Mouse (Mus musculus): ENCODE measurements around the gene Csnk1e. TPM values are rescaled to one million over a fixed set of nuclear protein-coding genes. Genes with fewer than 3 reads are reported as not detected.
"Not testable (repeated sequence)": the region's sequence is repeated elsewhere in the genome, so short reads cannot be mapped to it uniquely, and the experiment has no call there.

Gene Csnk1e
- polyA plus RNA-seq, 1 experiment, result 6.7 TPM

DNA sequence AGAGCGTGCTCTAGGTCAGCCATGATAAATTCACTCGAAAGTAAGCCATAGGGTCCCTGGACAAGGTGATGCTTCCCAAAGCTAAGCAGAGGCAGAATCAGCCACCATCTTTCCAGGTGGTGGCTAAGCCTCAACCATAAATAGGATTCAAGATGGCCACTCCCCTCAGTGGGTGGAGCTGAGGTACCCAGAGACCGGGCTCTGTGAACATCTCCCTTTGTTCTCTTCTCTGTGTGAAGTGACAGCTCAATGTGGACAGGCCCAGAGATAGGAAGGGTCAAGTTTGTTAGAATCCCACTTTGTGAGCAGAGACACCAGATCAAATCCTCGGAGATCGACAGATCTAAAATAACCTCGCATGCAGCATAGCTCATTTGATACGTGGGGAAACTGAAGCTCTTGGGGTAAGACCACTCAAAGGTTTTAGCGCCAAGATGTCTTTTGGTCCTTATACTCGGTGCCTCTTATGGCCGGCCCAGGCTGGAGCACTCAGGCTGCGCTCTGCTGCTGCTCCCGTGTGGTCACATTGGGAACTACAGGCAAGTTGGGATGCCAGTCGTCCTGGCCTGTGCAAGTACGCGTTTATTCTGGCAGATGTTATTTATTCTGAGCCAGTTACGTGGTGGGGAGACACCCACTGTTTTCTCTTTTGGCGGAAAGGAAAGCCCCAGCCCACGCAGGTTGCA, 11.4 kb upstream of the Csnk1e start:
- H3K27me3 ChIP-seq (ENCODE audit: control insufficient read depth, insufficient read depth, low read length), result no peaks in the 10 kb centered on the region
- H3K27ac ChIP-seq (ENCODE audit: control insufficient read depth, insufficient read depth, low read depth, low read length), result no peak overlapping the region
- peak overlapping the region; percentile 48 for H3K4me3 ChIP-seq (ENCODE audit: control insufficient read depth, low read depth, low read length)
- TF ChIP-seq POLR2A (IDR thresholded peaks at IDR 0.05; ENCODE audit: control insufficient read depth, low read depth, low read length), result no peak
- TF ChIP-seq CTCF (IDR thresholded peaks at IDR 0.05; ENCODE audit: control insufficient read depth, insufficient read depth, insufficient replicate concordance, low read depth, low read length), result peak; percentile 98
- H3K36me3 ChIP-seq (ENCODE audit: control insufficient read depth, insufficient read depth, low read length), result no peaks in the 10 kb centered on the region
- peaks cover 9% of the 10 kb centered on the region for H3K4me1 ChIP-seq (ENCODE audit: control insufficient read depth, insufficient read depth, low read length)

DNA sequence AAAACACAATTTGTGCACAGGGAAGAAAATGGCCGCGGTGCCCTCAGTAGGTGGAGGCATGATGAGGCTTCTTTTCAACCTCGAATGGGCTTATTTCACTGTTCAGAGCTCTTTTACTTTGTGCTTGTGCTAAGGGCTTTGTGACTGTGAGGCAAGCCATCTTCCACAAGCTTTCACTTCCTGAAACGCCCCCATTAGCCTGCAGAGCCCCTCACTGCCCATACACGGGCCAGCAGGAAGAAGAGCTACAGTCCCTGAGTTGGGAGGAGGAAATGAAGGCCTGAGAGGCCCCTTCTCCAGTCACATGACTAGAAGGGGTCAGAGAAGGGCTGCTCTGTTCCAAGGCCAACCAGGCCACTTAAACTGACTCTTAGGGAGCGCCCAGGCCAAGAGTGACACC, 1.2 kb upstream of the Csnk1e start:
- Histone ChIP-seq H3K4me3 (ENCODE audit: control insufficient read depth, low read depth, low read length) (no peak overlapping the region), H3K4me1 (ENCODE audit: control insufficient read depth, insufficient read depth, low read length) (peaks cover 9% of the 10 kb centered on the region), H3K27me3 (ENCODE audit: control insufficient read depth, insufficient read depth, low read length) (no peaks in the 10 kb centered on the region), H3K27ac (ENCODE audit: control insufficient read depth, insufficient read depth, low read depth, low read length) (no peak overlapping the region), H3K36me3 (ENCODE audit: control insufficient read depth, insufficient read depth, low read length) (no peaks in the 10 kb centered on the region)
- TF ChIP-seq CTCF (IDR thresholded peaks at IDR 0.05; ENCODE audit: control insufficient read depth, insufficient read depth, insufficient replicate concordance, low read depth, low read length) (no peak), POLR2A (IDR thresholded peaks at IDR 0.05; ENCODE audit: control insufficient read depth, low read depth, low read length) (no peak)

- not testable (repeated sequence) for H3K4me3 ChIP-seq (ENCODE audit: control insufficient read depth, low read depth, low read length); H3K27ac ChIP-seq (ENCODE audit: control insufficient read depth, insufficient read depth, low read depth, low read length)
Measured at GRCm38 (mm10) chr15:79456104-79456503, 738 bp upstream of the Csnk1e start.

GRCm38 (mm10) chr15:79453831-79454230, 1.5 kb downstream of the Csnk1e start:
- no peak overlapping the region for H3K27ac ChIP-seq (ENCODE audit: control insufficient read depth, insufficient read depth, low read depth, low read length)
- TF ChIP-seq CTCF (IDR thresholded peaks at IDR 0.05; ENCODE audit: control insufficient read depth, insufficient read depth, insufficient replicate concordance, low read depth, low read length) (no peak), POLR2A (IDR thresholded peaks at IDR 0.05; ENCODE audit: control insufficient read depth, low read depth, low read length) (no peak)
- peaks cover 9% of the 10 kb centered on the region for H3K4me1 ChIP-seq (ENCODE audit: control insufficient read depth, insufficient read depth, low read length)
- H3K36me3 ChIP-seq (ENCODE audit: control insufficient read depth, insufficient read depth, low read length), result no peaks in the 10 kb centered on the region
- H3K4me3 ChIP-seq (ENCODE audit: control insufficient read depth, low read depth, low read length), result no peak overlapping the region
- no peaks in the 10 kb centered on the region for H3K27me3 ChIP-seq (ENCODE audit: control insufficient read depth, insufficient read depth, low read length)

More at GRCm38 (mm10) chr15:79456104-79456503, 738 bp upstream of the Csnk1e start:
- not testable (repeated sequence) for H3K4me1 ChIP-seq (ENCODE audit: control insufficient read depth, insufficient read depth, low read length); H3K27me3 ChIP-seq (ENCODE audit: control insufficient read depth, insufficient read depth, low read length); H3K36me3 ChIP-seq (ENCODE audit: control insufficient read depth, insufficient read depth, low read length)

- no peak for TF ChIP-seq POLR2A (IDR thresholded peaks at IDR 0.05; ENCODE audit: control insufficient read depth, low read depth, low read length)
- TF ChIP-seq CTCF (IDR thresholded peaks at IDR 0.05; ENCODE audit: control insufficient read depth, insufficient read depth, insufficient replicate concordance, low read depth, low read length), result no peak
- no peaks in the 10 kb centered on the region for H3K27me3 ChIP-seq (ENCODE audit: control insufficient read depth, insufficient read depth, low read length)
- no peak overlapping the region for H3K4me3 ChIP-seq (ENCODE audit: control insufficient read depth, low read depth, low read length)
- no peaks in the 10 kb centered on the region; the same call in 1 of the 2 replicates for H3K4me1 ChIP-seq (ENCODE audit: control insufficient read depth, insufficient read depth, low read length)
- no peaks in the 10 kb centered on the region for H3K36me3 ChIP-seq (ENCODE audit: control insufficient read depth, insufficient read depth, low read length)
- no peak overlapping the region for H3K27ac ChIP-seq (ENCODE audit: control insufficient read depth, insufficient read depth, low read depth, low read length)
Measured at GRCm38 (mm10) chr15:79448041-79448440, 7.3 kb downstream of the Csnk1e start.

GRCm38 (mm10) chr15:79445786-79446654, 9.3 kb downstream of the Csnk1e start:
- Histone ChIP-seq H3K36me3 (ENCODE audit: control insufficient read depth, insufficient read depth, low read length) (no peaks in the 10 kb centered on the region), H3K4me3 (ENCODE audit: control insufficient read depth, low read depth, low read length) (no peak overlapping the region), H3K4me1 (ENCODE audit: control insufficient read depth, insufficient read depth, low read length) (peaks cover 8% of the 10 kb centered on the region), H3K27me3 (ENCODE audit: control insufficient read depth, insufficient read depth, low read length) (no peaks in the 10 kb centered on the region), H3K27ac (ENCODE audit: control insufficient read depth, insufficient read depth, low read depth, low read length) (no peak overlapping the region)
- TF ChIP-seq POLR2A (IDR thresholded peaks at IDR 0.05; ENCODE audit: control insufficient read depth, low read depth, low read length) (no peak), CTCF (IDR thresholded peaks at IDR 0.05; ENCODE audit: control insufficient read depth, insufficient read depth, insufficient replicate concordance, low read depth, low read length) (no peak)

DNA sequence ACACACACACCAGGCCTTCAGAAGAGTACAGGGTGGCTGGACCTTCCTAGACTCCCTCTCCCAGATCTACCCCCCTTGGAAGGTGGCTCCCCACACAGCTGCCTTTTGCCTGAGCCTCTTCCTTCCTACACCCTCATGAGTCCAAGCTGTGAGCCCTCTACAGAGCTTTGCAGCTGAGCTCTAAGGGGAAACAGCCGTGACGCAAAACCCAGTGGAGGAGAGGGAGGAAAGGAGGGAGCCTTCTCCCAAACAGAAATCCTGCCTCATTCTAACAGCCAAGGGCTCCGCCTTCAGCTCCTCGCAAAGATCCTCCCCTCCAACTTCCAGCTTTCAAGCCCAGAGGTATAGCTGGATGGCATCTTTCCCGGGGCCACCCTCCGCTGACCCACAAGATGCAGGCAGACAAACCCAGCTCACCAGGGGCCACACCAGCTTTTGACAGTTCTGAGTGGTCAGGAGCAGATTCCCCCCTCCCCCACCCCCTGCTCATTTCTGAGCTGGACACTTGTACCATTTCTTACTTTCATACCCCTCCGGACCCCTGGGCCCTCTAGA, 11.4 kb downstream of the Csnk1e start:
- H3K4me1 ChIP-seq (ENCODE audit: control insufficient read depth, insufficient read depth, low read length), result peaks cover 8% of the 10 kb centered on the region
- no peaks in the 10 kb centered on the region for H3K27me3 ChIP-seq (ENCODE audit: control insufficient read depth, insufficient read depth, low read length)
- H3K27ac ChIP-seq (ENCODE audit: control insufficient read depth, insufficient read depth, low read depth, low read length), result no peak overlapping the region
- no peaks in the 10 kb centered on the region for H3K36me3 ChIP-seq (ENCODE audit: control insufficient read depth, insufficient read depth, low read length)
- H3K4me3 ChIP-seq (ENCODE audit: control insufficient read depth, low read depth, low read length), result no peak overlapping the region
- TF ChIP-seq CTCF (IDR thresholded peaks at IDR 0.05; ENCODE audit: control insufficient read depth, insufficient read depth, insufficient replicate concordance, low read depth, low read length), result no peak
- no peak for TF ChIP-seq POLR2A (IDR thresholded peaks at IDR 0.05; ENCODE audit: control insufficient read depth, low read depth, low read length)

Measured in testis, adult 2 months (tissue).